Mouse (Mus musculus): ENCODE data around the gene Slc25a10.

DNA sequence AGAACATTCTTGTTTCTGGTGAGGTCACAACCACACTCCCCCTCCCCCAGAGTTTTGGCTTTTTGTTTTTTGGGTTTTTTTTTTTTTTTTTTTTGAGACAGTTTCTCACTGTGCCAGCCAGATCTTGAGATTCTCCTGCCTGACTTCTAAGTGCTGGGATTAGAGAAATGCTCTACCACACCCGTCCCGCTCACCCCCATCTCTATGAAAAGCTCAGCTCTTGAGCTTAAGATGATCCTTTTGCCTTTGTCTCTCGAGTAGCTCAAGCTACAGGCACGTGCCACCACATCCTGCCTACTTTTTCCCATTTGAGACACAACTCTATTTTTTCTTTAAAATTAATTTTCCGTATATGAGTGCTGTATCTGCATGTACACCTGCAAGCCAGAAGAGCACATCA, 27.3 kb upstream of the Slc25a10 start:
- TF ChIP-seq MYOD1 (IDR thresholded peaks at IDR 0.05; ENCODE audit: control insufficient read depth, insufficient read length, low read depth): no peak
- TF ChIP-seq USF1 (IDR thresholded peaks at IDR 0.05; ENCODE audit: low read depth): no peak
- TF ChIP-seq CTCF (IDR thresholded peaks at IDR 0.05; ENCODE audit: control insufficient read depth, insufficient read depth, insufficient read length): no peak
- no peak for TF ChIP-seq CEBPB (IDR thresholded peaks at IDR 0.05; ENCODE audit: low read depth)
- TF ChIP-seq MAX (IDR thresholded peaks at IDR 0.05): no peak
- TF ChIP-seq FOSL1 (IDR thresholded peaks at IDR 0.05; ENCODE audit: insufficient read depth, low read length, poor library complexity, severe bottlenecking): no peak
- TF ChIP-seq MYOG (IDR thresholded peaks at IDR 0.05; ENCODE audit: control insufficient read depth, extremely low read depth, insufficient read length): no peak
